Comparison of ENCODE assay signal across 1 mouse cellular context in the genomic region with DNA sequence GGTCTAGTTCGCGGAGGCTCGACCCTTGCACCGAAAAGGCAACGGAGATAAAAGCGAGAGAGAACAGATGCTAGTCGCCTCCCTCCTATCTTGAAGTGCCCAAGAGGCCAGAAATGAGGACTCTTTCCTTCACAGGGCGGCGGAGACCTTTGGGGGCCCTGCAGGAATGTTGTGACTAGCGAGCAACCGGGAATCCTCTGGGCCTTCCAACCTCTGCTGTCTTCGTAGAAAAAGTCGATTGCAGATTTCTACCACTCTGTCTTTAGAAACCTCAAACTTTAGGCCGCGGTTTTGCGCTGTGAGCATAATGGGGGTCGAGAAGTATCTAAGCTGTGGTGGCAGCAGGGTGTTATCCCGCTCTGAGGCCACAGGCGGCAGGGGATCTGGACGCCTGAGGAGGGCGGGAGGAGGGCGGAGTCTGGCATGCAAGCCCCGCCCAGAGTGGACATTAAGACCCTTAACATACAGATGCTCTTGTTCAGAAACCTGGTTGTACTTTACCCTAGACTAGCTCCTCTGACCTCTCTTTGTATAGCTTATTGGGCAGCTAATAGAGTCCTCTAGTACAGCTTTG.
TF ChIP-seq lines count a peak whose summit lies in the region.

No protein-coding gene starts in this region.

TF ChIP-seq in MEL, 35 proteins besides CTCF, POLR2A, EP300 and RAD21:
- TF ChIP-seq SMC3 (IDR thresholded peaks at IDR 0.05; ENCODE audit: low read depth, low read length) (no peak), ZKSCAN1 (IDR thresholded peaks at IDR 0.05; ENCODE audit: low read depth, low read length) (no peak), GATA1 (IDR thresholded peaks at IDR 0.05; ENCODE audit: low read depth, low read length) (no peak), NELFE (IDR thresholded peaks at IDR 0.05; ENCODE audit: low read depth, low read length) (no peak), CHD1 (IDR thresholded peaks at IDR 0.05; ENCODE audit: low read depth, low read length) (no peak), MAX (IDR thresholded peaks at IDR 0.05; ENCODE audit: low read length) (no peak), ETS1 (IDR thresholded peaks at IDR 0.05; ENCODE audit: low read depth, low read length) (no peak), TAL1 (IDR thresholded peaks at IDR 0.05; ENCODE audit: low read length) (no peak), MXI1 (IDR thresholded peaks at IDR 0.05; ENCODE audit: low read depth, low read length) (no peak)
